Mouse (Mus musculus) frontal cortex, adult 2 months (tissue): ENCODE data around the gene Wbp1. TPM values are rescaled to one million over a fixed set of nuclear protein-coding genes. Genes with fewer than 3 reads are reported as not detected.

Experiments
- DNase-seq, 2 experiments: peaks; one replicate each; pipeline ENCODE4 v3.0.0; 2022; ENCODE audit warnings: low spot score in 1 of 2; ENCODE audit errors: extremely low spot score in 1 of 2
- polyA plus RNA-seq: library from polyadenylated mRNA; depleted of rRNA; stranded (reverse); fragments of >200 nt; gene quantifications from 2 replicates; pipeline ENCODE4 v1.2.3, GENCODE M21; 2012; rRNA removed

Wbp1 gene
- polyA plus RNA-seq, 1 experiment: 95.9 TPM

DNA sequence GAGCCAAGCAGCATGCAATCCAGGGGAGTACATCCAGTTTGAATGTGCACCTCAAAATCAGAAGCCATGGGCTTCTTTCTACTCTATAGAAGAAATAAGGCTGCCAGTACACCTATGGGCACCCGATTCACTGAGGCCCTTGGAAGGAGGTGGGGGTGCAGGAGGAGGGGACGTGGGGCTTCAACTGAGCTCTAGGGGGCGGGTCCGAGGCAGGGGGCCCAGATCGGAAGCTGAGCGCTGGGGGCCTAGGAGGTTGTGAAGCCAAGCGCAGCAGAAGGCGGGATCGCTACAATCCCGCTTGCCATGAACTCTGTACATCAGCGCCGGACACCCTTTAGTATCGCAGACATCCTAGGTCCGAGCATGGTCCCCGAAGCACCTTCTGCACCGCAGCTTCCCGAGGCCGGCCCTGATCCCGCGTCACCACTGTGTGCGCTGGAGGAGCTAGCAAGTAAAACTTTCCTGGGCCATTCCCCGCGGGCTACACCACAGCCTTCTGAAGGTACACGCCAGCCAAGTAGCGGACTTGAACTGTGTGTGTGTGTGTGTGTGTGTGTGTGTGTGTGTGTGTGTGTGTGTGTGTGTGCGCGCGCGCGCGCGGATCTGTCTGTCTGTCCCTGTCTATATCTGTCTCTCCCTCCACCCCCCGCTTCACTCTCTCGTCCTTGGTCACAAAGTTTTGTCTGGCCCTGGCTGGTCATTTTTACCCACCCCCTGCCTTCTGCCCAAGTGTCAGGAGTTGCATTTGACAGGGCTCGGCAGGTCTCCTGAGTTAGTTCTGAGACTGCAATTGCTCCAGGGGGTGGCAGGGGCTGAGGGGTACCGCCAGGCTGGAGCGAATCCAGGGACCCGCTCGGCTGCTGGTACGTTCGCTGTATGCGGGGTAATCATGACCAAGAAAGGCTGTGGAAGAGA lies 35.0 kb downstream of the Wbp1 start, which contains the start of gene Lbx2:
Lbx2 (plus strand) TSS at position 247 of the 915 bp plus-strand sequence.
- no peak for DNase-seq

DNA sequence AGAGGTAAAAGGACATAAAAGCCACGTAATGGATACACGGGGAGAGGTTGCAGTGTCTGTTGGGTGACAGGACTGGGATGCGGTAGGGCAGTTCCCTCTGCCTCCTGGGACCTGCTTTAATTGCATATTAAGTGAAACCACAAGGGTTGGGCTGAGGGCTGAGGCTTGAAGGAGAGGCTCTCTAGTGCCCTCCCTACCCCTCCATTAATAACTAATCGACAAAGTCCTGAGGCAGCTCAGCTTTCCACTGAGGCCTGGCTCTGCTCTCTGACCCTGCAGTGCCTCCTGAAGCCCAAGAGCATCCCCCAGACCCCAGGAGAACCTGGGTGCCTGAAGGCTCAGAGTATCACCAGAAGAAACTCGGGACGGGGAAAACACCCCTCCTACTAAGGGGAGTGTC lies 36.9 kb downstream of the Wbp1 start:
- DNase-seq: no peak

DNA sequence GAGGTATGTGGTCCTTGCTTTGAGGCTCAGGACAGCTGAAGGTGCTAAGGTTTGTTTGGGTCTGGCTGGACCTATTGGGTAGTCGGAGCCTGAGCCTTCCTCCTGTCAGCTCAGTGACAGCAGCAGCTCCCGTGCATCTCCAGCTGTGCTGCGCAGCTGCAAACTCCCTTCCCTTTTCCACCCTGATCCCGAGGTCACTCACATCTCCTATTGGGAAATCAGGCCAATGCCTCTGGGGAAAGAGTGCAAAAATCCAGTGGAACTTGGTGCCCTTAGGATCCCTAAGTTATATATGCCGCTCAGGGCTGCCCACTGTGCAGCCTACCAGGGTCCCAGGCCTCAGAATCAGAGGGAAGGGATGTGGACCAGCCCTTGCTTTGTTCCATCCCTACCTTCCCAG lies 37.9 kb downstream of the Wbp1 start:
- no peak for DNase-seq

DNA sequence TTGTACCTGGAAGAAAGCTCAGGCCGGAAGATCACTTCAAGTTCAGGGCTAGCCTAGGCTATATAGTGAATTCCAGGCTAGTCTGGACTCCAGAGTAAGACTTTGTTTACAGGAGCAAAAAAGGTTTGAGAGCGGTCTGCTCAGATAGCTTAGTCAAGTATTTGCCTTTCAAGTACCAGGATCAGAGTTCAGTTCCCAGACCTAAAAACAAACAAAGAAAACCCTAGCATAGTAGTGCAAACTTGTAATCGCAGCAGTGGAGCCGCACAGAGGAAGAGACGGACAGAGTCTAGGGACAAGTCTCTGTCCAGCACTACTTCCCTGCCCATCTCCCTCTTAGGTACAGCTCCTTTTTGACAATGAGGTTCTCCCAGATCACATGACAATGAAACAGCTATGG lies 41.1 kb downstream of the Wbp1 start:
- no peak for DNase-seq

DNA sequence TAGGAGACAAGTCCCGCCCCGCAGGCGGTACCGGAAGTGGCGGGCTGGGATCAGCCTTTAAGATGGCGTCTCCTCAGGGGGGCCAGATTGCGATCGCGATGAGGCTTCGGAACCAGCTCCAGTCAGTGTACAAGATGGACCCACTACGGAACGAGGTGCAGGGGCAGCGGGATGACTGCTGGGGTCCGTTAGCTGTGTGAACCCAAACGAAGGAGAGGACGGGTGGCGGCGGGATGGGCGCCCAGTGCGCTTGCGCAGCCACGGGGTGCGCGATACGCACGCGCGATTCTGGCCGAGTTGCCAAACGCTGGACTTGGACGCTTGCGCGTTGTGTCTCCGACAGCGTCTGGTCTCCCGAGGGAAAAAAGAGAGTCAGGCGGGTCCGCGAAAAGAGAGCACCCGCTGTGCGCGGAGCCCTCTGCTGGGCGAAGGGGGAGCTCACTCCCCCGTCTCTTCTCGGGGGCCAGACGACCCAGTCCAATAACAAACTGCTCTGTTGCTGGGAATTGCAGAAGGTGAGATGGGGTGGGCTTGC lies 43.0 kb downstream of the Wbp1 start:
- peak; percentile 96 to 100 for DNase-seq

DNA sequence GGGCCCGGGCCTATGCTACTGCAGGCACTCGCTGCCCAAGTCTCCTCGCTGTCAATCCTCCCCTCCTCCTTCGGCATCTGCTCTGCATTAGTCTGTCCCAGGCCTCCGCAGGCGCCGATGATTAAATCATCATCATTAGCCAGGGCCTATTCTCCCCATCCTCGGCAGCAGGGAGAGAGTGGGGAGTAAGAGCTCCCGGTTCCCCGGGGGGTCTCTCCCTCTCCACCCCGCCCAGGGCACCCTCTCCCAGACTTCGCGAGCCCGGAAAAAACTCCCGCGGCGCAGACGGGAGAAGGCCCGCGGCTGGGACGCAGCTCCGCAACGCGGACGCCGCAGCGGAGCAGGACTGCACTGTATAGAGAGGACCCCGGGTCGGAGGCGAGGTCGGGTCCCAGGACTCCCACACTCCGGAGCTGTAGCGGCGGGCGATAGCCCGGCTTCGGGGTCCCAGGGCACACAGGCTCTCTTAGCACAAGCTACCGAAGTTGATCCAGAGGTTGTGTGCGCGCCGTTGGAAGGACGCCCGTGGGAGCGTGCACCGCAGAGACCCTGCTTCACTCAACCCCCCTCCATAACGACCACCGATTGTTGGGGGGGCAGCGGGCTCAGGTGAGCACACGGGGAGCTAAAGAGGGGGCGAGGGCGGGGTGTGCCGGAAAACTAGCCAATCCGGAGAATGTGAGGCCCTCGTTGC lies 43.6 kb downstream of the Wbp1 start, which contains the start of gene Pcgf1:
Pcgf1 (plus strand) TSS at position 240 of the 694 bp plus-strand sequence.
- DNase-seq: peak in 1 of 2 experiments; percentile 42

DNA sequence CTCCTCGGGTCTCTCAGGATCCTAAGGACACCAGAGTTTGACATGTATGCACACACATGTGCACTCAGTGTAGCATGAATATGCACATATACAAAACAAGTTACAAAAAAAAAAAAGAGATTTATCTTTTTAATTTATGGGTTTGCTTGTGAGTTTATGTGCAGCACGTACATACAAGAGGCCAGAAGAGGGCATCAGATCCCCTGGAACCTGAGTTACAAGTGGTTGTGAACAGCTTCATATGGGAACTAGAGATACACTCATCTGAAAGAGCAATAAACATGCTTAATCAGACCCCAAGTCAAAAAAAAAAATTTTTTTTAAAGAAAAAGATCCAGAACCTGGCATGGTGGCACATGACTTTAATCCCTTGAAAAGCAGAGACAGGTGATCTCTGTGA lies 46.4 kb downstream of the Wbp1 start:
- no peak for DNase-seq

DNA sequence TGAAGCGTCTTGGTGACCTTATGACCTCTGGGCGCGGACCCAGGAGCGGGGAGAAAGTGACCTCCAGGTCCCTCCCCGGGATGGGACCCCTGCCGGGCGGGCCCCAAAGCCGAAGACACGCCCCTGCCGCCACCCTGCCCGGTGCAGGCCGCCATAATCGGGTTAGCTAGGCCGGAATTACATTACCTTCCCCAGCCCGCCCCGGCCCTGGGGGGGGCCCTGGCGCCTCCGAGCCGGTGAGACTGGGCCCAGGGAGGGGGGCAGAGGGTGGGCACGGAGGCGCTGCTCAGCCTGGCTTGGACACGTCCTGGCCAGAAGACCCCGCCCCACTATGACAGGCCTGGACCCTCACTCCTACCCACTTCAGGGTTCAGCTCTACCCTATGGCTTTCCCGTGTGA lies 50.1 kb downstream of the Wbp1 start:
- DNase-seq: no peak

DNA sequence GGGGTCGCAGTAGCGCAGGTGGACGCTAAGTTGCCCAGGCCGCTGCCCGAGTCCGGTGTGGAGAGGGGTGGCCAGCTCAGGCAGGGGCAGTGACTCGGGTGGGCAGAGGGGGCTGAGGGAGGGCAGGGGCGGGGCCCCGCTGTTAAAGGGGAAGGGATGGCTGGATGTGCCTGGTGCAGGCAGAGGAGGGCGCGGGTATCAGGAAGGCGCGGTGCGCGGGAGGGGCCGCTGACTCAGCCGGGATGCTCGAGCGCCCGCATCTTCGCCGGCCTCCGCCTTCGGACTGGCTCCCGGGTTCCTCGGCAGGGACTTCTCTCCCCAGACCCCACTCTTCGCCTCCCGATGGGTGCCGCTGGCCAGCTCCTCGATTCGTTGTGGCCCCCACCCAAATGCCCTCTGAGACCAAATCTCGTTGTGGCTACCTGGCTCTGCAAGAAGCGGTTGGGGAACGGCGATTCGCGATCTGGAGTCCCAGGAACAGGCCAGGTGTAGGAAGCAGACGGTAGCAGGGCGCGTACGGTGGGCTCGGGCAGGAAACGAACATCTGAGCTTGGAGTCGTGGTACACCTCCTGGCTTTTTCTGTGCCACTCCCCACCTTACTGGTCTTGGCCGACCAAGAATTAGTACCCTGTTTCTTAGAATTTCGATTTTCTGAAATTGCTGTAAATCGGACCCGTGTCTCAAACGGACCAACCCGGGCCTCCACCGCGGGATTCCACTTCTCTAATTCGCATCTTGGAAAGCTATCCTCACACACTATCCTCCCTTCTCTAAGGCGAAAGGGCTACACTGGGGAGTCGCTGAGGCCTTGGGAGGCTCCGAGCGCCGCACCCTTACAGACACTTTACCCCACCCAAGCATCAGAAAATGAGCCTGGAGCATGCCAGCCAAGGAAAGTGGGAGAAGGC lies 50.8 kb downstream of the Wbp1 start:
- DNase-seq: no peak

DNA sequence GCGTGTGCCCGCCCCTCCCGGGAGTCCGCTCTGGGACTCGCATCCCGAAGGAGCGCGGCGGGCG lies 51.3 kb downstream of the Wbp1 start, which contains the start of gene Tlx2:
Tlx2 (minus strand) TSS at position 47 of the 64 bp plus-strand sequence.
- DNase-seq: no peak

DNA sequence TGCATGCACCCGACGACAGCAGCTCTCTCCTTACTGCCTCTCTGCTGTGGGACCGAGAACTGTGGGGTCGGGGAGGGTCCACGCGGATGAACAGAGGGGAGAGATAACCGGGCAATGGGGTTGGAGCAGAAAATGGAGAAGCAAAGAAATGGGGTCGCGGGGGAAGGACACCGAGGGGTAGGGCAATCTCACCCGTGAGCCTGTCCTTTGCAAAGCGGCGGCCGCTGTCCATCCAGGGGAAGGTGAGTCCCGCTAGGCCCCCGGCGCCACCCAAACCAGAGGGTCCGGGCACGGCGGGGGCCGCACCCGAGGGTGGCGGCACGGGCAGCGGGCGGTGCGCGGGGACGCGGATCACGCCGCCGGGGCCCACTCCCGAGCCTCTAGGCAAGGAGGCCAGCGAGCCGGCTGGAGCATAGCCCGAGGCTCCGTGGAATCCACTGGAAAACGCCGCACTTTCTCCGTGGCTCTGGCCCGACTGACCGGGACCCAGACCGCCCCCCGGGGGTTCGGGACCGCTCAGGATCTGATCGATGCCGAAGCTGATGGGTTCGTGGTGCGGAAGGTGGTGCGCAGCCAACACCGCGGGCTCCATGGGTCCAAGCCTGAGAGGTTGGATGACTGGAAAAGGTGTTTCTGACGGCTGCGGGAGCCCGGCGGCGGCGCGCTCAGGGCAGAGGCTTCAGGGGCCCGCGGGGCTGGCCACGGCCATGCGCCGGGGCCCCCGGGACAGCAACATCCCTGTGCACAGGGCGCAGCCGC lies 51.7 kb downstream of the Wbp1 start:
- DNase-seq: no peak

Other genes starting within 250 kb of the Wbp1 start
- 24.6 and 27.5 TPM in 2 replicates for gene Sema4f, start 181.8 kb downstream of the Wbp1 start, polyA plus RNA-seq
- 0.12 TPM in 1 of 2 replicates, not detected in the other for gene M1ap, start 174.7 kb downstream of the Wbp1 start, polyA plus RNA-seq
- 1.7 and 2.4 TPM in 2 replicates for gene Dok1, start 88.1 kb downstream of the Wbp1 start, polyA plus RNA-seq
- gene Loxl3, start 87.4 kb downstream of the Wbp1 start, polyA plus RNA-seq: 6.4 and 6.6 TPM in 2 replicates
- 220 and 253 TPM in 2 replicates for gene Aup1, start 67.0 kb downstream of the Wbp1 start, polyA plus RNA-seq
- 58.8 and 63.7 TPM in 2 replicates for gene Htra2, start 66.3 kb downstream of the Wbp1 start, polyA plus RNA-seq
- gene Dqx1, start 63.7 kb downstream of the Wbp1 start, polyA plus RNA-seq: 0.76 and 0.97 TPM in 2 replicates
- gene Tlx2, start 51.3 kb downstream of the Wbp1 start, polyA plus RNA-seq: not detected in 2 replicates
- 40.1 and 40.5 TPM in 2 replicates for gene Pcgf1, start 43.7 kb downstream of the Wbp1 start, polyA plus RNA-seq
- gene Lbx2, start 35.2 kb downstream of the Wbp1 start, polyA plus RNA-seq: 0.36 and 0.66 TPM in 2 replicates
- 6.3 and 11.1 TPM in 2 replicates for gene Ccdc142, start 20.0 kb downstream of the Wbp1 start, polyA plus RNA-seq
- gene Gm42688, start 19.9 kb downstream of the Wbp1 start, polyA plus RNA-seq: 8.5 and 11.2 TPM in 2 replicates
- 96.4 and 109 TPM in 2 replicates for gene Mrpl53, start 12.5 kb downstream of the Wbp1 start, polyA plus RNA-seq
- gene Mogs, start 6.1 kb downstream of the Wbp1 start, polyA plus RNA-seq: 30.6 and 31.6 TPM in 2 replicates
- 24.6 and 31.4 TPM in 2 replicates for gene Ino80b, start 3.9 kb upstream of the Wbp1 start, polyA plus RNA-seq
- 101 and 119 TPM in 2 replicates for gene Rtkn, start 13.9 kb upstream of the Wbp1 start, polyA plus RNA-seq
- 26.6 and 27.7 TPM in 2 replicates for gene Wdr54, start 34.8 kb upstream of the Wbp1 start, polyA plus RNA-seq
- 28.6 TPM in 2 replicates for gene 1700003E16Rik, start 34.8 kb upstream of the Wbp1 start, polyA plus RNA-seq
- 344 and 369 TPM in 2 replicates for gene Dctn1, start 44.4 kb upstream of the Wbp1 start, polyA plus RNA-seq
- 0.04 and 0.21 TPM in 2 replicates for gene Slc4a5, start 98.3 kb upstream of the Wbp1 start, polyA plus RNA-seq
- 6.3 and 6.9 TPM in 2 replicates for gene Mthfd2, start 204.3 kb upstream of the Wbp1 start, polyA plus RNA-seq
- 16.3 and 19.2 TPM in 2 replicates for gene Mob1a, start 204.5 kb upstream of the Wbp1 start, polyA plus RNA-seq
- 41.8 and 73.9 TPM in 2 replicates for gene Bola3, start 227.6 kb upstream of the Wbp1 start, polyA plus RNA-seq